Mouse (Mus musculus) right cerebral cortex, postnatal 14 days (tissue): Measurements from ENCODE around the gene Sfxn3.

ENCODE experiments used
- DNase-seq: peaks from one replicate; pipeline ENCODE4 v3.0.0; 2022

The Sfxn3 gene

DNA sequence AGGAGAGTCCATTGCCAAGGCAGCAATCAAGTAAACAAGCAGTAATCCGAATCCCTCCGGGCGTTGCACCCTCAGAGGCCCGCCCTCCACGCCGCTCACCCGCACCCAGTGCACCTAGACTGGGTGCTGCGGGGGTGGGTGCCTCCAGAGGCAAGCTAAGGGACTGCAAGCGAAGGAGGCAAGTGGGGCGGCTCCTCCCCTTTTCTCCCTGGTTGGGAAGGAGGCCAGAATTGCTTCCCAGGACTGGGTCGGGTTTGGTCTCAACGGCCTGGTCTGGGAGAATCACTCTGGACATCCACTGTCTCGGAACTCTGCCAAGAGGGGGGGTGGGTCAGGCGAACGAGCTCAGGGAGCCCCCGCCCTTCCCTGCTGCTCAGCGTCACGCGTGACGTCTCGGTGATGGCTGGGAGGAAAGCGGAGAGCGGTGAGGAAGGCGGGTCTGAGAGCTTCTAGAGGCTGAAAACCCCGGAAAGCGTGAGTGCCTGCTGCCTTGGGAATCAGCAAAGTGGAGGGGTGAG is at the start of gene Sfxn3:
Gene Sfxn3, plus strand, starts transcription at position 87 of the 518 bp plus-strand sequence.
- DNase-seq = peak; percentile 94

DNA sequence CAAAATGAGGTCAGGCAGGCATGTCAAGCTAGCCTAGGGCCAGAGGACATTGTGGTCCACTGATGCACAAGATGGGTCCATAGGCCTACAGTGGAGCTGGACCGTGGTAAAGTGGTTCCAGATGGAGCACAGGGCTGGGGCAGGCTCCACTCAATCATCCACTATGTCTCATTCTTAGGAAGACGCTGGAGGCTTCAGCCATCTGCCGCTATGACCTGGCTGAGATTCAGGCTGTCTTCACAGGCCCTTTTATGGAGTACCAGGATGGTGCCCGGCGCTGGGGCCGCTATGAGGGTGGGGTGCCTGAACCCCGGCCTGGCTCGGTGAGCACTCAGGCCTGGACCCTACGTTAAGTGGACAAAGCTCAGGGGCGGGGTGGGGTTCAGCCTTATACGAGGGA is 49.5 kb upstream of the Sfxn3 start:
- DNase-seq = no peak

DNA sequence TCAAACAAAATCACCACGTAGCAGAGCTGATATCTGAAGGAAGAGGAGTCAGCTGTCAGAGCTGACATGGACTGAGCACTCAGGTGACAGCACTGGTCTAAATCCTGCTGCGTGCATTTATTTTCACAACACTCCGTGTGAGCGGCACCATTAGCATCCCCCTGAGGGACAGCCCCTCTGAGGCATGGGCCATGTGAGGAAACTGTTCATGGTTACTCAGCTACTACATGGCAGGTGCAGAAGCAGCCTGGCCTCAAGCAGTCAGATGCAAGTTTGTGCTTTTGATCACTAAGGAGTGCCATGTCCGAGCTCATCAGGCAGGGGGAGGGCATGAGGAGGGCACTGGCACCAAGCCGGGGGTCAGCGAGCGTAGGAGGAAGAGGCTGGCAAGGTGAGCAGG is 47.7 kb upstream of the Sfxn3 start:
- no peak for DNase-seq

DNA sequence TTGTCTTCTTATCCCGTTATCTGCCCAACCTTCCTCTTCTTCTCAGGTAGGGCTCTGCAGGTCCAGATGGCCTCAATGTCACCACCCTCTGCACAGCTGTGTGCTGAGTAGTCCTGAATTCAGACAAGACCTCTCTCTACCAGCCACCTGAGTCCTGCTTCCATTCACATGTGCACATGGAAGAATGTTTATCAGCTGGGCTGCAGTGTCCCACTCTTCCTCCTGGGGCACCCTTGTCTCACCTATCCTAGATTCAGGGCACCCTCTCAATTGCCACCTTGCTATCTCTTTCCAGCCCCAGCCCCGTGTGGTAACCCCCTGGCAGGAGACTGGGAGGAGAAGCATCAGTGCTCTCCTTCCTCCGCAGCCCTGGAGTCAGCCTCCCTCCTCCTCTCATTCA is 45.0 kb upstream of the Sfxn3 start:
- no peak for DNase-seq

DNA sequence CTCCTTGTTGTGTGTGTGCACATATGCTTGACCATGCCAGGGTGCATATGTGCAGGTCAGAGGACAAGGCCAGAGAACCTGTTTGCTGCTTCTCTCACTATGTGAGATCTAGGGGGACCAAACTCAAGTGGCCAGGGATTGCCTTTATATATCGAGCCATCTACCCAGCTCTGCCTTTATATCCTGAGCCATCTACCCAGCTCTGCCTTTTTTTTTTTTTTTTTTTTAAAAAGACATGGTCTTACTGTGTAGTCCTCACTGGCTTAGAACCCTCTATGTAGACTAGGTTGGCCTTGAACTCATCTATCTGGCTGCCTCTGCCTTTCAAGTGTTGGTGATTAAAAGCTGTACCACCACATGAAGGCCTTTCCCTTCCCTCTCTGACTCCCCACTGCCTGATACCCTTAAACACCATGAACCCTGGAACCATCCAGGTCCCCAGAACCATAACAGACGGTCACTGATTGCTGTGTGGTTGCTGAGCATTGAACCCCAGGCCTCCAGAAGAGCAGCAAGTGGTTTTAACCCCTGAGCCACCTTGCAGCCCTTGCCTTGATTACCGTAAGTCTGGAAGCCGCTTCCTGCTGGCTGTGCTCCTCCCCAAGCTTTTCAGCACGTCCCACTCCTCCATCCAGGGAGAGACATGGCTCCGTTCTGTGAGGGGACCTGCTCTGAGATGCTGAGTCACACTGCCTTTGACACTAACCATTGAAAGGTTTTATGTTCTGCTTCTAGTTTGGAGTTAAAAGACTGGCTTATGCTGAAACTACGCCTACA is 43.4 kb upstream of the Sfxn3 start:
- DNase-seq = no peak

DNA sequence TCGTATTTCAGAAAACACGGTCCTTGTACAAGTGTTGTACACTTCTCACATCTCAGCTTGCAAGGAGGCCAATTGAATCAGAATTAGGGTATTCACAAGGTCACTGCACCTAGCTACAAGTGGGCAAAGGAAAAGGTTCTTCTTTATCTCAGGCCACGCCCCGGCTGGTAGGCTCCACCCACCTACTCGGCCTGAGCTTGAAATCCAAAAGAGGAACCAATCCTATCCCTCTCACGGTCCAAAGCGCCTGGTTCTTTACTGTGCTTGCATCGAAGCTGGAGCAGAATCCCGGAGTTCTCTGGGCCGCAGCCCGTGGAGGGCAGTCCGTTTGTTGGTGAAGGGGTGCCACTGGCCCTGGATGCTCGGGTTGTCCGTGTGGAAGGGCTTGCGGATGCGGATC is 41.9 kb upstream of the Sfxn3 start, which contains the start of gene Twnk:
Gene Twnk, plus strand, starts transcription at position 220 of the 400 bp plus-strand sequence.
- DNase-seq = no peak

DNA sequence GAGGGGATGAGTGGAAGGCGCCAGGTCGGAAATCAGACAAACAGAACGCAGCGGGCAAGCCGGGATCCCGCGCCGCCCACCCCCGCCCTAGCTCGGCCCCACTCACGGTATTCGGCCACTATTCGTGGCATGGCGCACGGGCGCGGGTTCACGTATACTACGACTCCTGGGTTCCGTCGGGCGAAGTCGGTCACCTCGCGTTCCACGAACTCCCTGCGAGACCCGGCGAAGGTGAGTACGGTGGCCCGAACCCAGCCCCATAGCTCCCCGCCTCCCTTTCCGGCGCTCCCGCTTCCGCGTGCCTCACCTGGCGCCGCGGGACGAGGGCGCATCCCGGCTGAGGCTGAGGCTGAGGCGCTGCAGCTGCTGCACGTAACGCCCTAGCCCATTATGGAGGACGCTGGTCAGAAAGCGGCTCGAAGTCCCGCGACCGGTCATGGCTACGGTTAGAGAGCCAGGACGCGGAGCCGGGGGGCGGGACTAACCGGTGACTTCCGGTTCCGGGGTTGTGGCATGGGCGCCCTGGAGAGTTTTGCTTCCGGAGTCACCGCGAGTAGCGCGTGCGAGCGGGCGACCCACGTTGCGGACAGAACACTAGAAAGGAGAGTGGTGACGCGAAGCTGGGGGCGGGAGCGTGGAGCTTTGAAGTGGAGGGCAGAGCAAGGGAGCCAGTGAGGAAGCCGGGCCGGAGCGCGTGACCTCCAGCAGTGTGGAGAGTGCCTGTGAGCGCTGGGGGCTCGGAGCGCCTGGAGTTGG is 41.2 kb upstream of the Sfxn3 start, which contains the start of gene Mrpl43:
Gene Mrpl43, minus strand, starts transcription at position 486 of the 756 bp plus-strand sequence.
- DNase-seq = peak; percentile 98

DNA sequence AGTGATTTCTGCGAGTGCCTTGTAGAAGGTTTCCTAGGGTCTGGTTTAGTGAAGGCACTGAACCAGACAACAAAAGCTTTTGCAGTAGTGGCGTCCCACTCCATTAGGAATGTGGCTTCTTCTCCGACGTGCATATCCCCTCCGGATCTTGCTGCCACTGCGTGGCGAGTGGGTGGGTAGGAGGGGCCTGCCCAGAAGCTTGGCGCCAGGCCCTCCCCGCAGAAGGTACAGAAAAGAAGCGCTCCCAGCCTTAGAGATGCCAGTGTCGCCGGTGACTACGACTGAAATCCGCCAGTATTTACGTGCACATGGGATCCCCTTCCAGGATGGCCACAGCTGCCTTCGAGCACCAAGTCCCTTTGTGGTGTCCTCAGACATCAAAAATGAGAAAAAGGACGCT is 40.3 kb upstream of the Sfxn3 start:
- no peak for DNase-seq

DNA sequence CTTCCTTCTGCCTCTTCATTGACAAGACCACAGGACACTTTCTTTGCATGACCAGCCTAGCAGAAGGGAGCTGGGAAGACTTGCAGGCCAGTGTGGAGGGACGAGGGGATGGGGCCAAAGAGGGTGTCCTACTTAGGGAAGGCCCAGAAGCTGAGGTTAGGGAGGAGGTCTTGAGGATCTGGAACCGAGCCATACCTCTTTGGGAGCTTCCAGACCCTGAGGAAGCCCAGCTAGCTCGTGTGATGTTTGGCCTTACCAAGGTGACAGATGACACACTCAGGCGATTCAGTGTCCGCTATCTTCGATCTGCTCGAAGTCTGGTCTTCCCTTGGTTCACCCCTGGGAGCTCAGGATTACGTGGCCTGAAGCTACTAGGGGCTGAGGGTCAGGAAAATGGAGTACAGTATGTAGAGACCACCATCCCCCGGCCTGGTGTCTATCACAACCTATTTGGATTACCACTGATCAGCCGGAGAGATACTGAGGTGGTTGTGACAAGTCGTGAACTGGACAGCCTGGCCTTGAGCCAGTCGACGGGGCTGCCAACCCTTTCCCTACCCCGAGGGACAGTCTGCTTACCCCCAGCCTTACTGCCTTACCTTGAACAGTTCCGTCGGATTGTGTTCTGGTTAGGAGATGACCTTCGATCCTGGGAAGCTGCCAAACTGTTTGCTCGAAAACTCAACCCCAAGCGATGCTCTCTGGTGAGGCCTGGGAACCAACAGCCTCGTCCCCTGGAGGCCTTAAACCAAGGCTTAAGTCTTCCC is 39.7 kb upstream of the Sfxn3 start:
- no peak for DNase-seq

DNA sequence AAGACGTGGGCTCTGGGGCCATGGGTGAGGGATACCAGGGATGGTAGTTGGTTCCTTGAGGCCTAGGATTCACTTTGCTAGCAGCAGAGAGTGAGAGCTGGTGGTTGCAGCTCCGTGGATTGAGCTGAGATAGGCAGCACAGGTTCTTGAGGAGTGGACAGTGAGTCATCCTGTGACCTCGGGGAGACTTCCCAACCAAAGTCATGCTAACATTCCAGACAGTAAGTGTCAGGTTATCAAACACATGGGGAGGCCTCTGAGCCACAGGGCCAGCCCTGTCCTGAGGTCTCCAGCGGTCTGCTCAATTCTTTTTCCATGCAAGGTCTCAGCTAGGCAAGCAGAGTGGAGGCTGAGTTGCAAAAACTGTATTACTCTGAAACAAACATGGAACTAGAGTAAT is 36.7 kb upstream of the Sfxn3 start:
- no peak for DNase-seq

DNA sequence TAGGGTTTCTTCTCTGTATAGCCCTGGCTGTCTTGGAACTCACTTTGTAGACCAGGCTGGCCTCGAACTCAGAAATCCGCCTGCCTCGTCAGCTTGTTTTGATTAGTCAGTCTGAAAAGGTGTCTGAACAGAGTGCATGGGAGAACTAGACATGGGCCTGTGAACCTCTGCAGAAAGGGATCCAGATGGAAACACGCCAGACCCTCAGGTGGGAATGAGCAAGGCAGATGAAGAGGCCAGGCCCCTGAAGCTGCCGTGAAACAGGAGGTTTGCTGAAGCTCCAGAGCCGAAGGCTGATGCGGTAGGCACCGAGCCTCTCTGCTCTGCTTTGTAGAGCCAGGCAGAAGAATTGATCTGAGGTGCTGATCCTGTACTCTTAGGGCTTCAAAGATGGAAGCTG is 35.1 kb upstream of the Sfxn3 start:
- DNase-seq = no peak

DNA sequence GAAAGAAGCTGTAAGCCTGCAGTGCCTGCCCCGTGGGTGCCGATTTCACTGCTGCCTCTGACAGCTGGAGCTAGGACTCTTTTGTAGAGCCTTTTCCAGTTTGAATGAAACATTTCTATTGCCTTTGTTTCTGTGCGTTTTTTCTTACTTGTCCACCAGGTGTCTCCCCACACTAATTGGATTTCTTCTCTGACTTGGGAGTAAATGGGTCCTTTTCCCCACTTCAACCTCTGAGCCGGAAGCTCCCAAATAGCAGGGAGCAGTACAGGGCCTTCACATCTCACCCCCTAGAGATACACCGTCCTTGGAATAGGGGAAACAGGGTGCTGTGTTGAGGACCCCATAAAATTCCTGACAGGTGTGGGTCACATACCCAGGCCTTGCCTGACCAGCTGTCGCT is 34.7 kb upstream of the Sfxn3 start:
- no peak for DNase-seq

DNA sequence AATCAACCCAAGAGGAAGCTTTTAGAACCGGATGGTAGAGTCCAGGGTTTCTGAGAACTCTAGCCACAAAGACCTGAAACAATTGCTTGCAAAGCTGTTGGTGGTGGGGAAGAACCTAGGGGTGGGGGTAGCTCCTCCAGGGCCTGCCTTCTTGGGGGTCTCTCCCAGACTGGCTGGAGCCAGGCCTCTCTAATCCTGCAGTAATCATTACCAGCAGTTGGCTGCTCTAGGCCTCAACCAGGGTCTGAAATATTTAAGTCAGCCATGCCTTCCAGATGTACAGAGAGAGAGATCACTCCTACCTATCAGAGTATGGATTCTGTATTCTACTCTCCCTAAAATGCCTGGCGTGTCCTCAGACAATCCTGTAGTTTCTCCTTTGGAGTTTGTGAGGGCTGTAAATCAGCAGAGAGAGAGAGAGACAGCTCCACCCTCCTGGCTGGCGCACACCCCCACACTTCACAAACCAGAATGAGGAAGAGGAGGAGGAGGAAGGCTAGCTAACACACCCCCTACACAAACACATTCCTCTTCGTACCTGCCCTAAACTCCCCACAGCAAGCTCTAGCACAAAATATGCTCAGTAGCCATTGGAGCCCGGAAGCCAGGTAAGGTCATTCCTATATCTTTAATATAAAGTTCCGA is 33.6 kb upstream of the Sfxn3 start:
- DNase-seq = no peak

DNA sequence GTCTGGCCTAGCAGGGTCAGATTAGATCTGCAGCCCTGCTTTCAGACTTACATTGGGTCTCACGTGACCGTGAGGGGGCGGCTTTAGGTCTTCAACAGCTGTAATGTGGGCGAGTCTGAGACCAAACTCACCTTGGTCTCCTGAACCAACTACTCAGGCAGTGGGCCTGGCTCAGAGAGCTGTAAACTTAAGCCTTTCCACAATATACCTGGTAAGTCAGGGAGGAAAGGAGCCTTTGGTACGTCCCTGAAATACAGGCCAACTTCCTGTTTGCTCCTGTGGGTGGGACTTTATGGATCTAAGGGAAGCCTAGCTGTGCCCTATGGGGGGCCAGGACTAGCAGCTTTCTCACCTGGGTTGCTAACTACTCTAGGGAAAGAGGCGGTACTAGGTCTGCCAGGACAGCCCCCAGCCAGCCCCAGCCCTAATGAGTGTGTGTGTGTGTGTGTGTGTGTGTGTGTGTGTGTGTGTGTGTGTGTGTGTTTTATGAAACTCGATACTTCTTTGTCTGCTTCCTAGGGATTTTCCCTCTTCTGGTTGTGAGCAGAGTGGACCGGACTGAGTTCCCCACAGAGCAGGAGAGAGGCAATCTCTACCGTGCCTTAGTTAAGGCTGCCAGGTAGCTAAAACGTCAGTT is 32.9 kb upstream of the Sfxn3 start, which contains the start of gene Lzts2:
Gene Lzts2, plus strand, starts transcription at position 80 of the 637 bp plus-strand sequence.
- DNase-seq = no peak

DNA sequence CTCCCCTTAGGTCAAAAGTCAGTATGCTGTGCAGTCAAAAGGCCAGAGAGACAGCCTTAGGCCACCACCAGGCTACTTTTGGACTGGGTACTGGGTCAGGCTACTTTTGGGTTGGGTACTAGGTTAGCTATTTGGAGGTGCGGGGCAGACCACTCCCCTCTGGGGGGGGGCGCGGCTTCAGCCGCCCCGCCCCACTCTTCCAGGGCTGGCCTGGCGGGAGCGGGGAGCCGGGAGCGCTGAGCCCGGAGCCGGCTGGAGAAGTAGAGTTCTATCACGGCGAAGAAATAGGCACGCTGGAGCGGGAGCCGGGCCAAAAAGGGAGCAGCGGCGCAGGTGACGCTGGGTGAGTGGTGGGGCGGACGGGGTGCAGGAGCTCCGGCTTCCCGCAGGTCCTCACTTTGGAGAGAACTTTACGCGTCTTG is 32.3 kb upstream of the Sfxn3 start:
- DNase-seq = peak; percentile 54

DNA sequence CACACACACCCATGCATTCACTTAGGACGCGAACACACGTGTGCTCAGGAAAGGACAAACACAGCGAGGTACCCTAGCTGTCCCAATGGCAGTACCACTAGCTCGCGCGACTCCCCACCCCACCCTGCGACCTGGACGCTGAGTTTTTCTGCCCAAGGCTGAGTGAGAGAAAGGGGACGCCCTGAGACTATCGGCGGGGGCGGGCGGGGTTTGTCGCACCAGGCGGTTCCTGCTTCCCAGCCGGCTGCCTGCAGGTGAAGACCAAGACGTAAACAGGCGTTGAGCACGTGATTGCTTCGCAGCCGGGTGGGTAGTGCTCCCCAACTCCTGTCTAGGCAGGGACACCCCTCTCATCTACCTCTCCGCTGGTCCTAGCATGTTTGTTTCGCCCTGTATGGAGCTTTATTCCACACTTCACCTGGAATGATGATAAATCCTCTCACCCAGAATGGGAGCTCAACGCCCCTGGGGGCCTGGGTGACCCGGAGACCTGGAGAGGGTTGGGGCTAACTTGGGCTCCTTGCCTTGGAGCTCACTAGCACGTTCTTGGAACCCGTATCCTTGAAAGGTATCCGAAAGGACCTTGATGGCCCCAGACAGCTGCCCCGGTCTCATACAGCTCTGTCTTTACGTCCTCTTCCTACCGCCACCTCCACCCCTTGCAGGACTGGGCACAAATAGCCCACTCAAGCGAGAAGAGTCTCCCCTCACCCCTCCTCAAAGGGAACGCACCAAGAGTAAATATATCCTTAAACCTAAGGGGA is 31.6 kb upstream of the Sfxn3 start:
- peak; percentile 55 for DNase-seq

DNA sequence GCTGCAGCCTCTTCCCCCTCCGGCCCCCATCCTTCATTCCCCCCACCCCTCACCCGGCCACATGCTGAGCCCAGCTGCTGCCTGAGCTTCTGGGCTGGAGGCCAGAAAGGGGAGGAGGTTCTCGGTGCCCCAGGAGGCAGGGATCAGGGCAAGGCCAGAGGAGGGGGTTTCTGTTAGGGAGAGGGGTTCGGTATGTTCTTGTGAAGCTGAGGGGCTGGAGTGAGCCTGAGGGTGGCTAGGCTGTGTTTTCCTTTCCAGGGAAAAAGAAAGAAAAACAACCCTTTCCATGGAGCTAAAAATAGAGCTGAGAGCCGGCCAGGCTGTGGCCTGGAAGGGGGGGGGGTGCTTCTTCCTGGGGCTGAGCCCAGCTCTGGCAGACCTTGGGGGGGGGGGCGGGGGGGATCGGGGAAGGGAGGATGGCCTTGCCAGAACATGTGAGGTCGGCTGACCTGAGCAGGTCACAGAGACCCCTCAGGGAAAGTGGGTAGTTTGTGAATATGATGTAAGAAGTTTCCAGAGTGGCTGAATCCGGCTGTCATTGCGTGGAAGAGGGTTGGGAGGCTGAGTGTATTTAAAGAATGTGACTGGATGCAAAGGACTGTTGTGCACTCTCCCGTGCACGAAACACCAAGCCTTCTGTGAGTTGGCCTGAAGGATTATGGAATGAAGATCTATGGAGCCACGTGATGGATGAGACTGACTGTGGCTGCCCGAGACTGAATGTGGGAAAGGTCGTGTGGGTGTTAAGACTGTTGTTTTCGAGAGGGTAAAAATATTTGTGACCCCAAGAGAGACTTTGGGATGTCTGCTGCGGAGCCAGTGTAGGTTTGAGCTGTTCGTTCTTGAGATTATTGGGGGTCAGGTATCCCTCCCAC is 30.7 kb upstream of the Sfxn3 start:
- DNase-seq = peak; percentile 68

DNA sequence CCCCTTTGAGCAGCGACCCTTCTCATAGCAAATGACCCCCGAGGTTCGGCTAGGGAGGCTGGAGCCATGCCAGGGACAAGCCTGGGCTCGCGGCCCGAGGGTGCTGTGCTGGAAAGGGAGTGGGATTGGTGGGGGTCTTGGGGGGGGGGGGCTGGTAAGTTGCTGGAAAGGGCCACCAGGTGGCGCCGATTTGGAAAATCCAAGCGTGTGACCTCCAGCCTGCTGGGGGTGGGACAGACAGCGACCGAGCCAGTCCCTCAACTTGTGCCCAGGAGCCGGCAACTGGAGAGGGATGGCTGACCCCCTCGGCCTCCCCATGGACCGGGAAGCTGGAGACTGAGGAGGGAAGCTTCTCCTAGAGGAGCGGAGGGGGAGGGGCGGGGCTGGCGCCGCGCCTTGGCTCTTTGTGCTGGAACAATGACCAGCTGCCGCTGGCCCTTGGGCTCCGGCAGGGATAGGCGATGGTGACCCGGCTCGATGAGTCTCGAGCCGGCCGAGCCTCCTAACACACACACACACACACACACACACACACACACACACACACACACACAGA is 30.0 kb upstream of the Sfxn3 start:
- peak; percentile 80 for DNase-seq

DNA sequence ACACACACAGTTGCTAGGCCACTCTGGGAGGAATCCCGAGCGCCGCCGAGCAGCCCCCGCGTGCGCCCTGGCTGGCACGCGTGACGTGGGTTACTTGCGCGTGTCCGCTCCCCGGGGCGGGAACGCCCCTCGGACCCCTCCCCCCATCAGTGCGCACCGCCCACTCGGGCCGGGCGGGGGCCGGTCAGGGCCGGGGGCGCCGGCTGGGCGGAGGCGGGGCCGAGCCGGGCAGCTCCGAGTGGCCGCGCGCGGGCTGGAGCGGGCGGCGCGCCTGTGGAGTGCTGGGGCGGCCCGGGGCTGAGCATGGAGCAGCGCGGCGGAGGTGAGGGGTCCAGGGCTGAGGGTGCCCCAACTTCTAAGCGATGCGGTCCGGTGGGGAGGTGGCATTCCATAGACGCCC is 29.4 kb upstream of the Sfxn3 start:
- DNase-seq = peak; percentile 80

DNA sequence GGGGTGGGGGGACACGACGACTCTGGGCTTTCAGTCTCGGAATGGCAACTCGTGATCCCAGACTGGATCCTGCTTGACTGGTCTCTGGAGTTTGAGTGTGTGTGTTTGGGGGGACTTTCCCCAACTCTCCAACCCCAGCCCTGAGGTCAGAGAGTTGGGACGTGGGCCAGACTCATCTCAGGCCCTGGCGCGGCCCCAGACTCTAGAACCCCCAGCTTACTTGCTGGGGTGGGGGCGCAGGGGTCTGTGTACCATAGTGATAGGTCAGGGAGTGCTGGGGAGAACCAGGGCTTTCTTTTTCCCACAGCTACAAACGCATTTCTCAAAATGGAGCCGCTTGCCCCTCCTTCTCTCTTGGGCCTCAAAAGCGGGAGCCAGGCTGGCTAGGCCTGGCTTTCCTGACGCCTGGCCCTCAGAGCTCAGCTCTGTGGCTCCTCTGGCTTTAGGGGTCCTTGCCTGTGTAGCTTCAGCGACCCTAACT is 28.9 kb upstream of the Sfxn3 start:
- no peak for DNase-seq
